Mouse (Mus musculus) T-helper 17 cell (primary cell): ENCODE measurements around the gene Zbtb16.

Experiments used
- in situ Hi-C, 2 experiments: fragments of 300-600 bp; cut with MboI, MseI; formaldehyde crosslinking; loops; 1 replicate in 1 of 2; 2 replicates in 1 of 2; pipeline ENCODE4 v1.15.1; 2025; ENCODE audit warnings: high pct_unique_total_duplicates in 2 of 2

Zbtb16 gene

GRCm38 (mm10) chr9:48745347-48746119 is 90.5 kb downstream of the Zbtb16 start:
- in situ Hi-C loops, result no loop called here

GRCm38 (mm10) chr9:48744916-48745315 is 91.1 kb downstream of the Zbtb16 start:
- in situ Hi-C loops, result no loop called here

GRCm38 (mm10) chr9:48744451-48744850 is 91.6 kb downstream of the Zbtb16 start:
- in situ Hi-C loops, result no loop called here

- in situ Hi-C loops, result no loop called here
Measured at GRCm38 (mm10) chr9:48743338-48744285, 92.4 kb downstream of the Zbtb16 start.

- in situ Hi-C loops, result no loop called here
Measured at GRCm38 (mm10) chr9:48742150-48742549, 93.9 kb downstream of the Zbtb16 start.

GRCm38 (mm10) chr9:48741433-48742077 is 94.5 kb downstream of the Zbtb16 start:
- in situ Hi-C loops, result no loop called here

- in situ Hi-C loops, result no loop called here
Measured at GRCm38 (mm10) chr9:48740732-48741255, 95.2 kb downstream of the Zbtb16 start.

GRCm38 (mm10) chr9:48740098-48740505 is 95.9 kb downstream of the Zbtb16 start:
- in situ Hi-C loops, result no loop called here

- in situ Hi-C loops, result no loop called here
Measured at GRCm38 (mm10) chr9:48738795-48739476, 97.1 kb downstream of the Zbtb16 start.

- in situ Hi-C loops, result no loop called here
Measured at GRCm38 (mm10) chr9:48737911-48738310, 98.1 kb downstream of the Zbtb16 start.

- in situ Hi-C loops, result no loop called here
Measured at GRCm38 (mm10) chr9:48737210-48737850, 98.7 kb downstream of the Zbtb16 start.

GRCm38 (mm10) chr9:48736361-48737209 is 99.4 kb downstream of the Zbtb16 start:
- in situ Hi-C loops, result no loop called here

GRCm38 (mm10) chr9:48735466-48736312 is 100.3 kb downstream of the Zbtb16 start:
- in situ Hi-C loops, result no loop called here

GRCm38 (mm10) chr9:48734725-48735465 is 101.1 kb downstream of the Zbtb16 start:
- in situ Hi-C loops, result no loop called here

- in situ Hi-C loops, result no loop called here
Measured at GRCm38 (mm10) chr9:48733817-48734544, 102.0 kb downstream of the Zbtb16 start.

- in situ Hi-C loops, result no loop called here
Measured at GRCm38 (mm10) chr9:48733083-48733482, 102.9 kb downstream of the Zbtb16 start.
